Mouse (Mus musculus) bone marrow, adult 2 months (tissue): ENCODE results near the gene Bmyc.

Source experiments
- CTCF ChIP-seq: fragments of 200-500 bp; IDR thresholded peaks from 2 replicates; pipeline ENCODE4 v1.5.1; 2011; ENCODE audit warnings: low read length, control low read depth; ENCODE audit not compliant: control insufficient read depth, insufficient read depth
- POLR2A ChIP-seq: fragments of 200-500 bp; IDR thresholded peaks from 2 replicates; pipeline ENCODE4 v1.6.1; 2011; ENCODE audit warnings: low read depth, mild to moderate bottlenecking, control low read depth, low read length, borderline replicate concordance; ENCODE audit not compliant: control insufficient read depth

DNA sequence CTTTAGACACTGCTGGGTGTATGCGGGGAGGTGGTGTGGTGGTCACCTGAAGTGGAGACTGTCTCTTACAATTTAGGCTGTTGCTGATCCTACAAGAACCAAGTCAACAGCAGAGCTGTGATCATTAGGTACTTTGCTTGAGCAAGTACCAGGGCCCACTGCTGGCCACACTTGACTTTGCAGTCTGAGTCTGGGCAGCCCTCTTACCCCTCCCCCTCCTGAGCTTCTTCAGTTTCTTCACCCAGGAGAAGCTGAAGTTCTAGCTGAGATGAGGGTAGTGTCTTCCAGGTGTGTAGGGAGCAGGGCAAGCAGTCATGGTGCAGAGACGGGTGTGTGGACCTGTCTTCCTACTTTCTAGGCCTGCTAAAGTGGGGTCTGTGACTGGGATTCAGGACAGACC is 1.6 kb downstream of the Bmyc start:
- TF ChIP-seq CTCF (no peak), POLR2A (no peak)
